Mouse (Mus musculus) layer of hippocampus, postnatal 36 days (tissue): ENCODE measurements around the gene Mrps35. TPM values are rescaled to one million over a fixed set of nuclear protein-coding genes. Genes with fewer than 3 reads are reported as not detected.
A peak's percentile ranks its signal among the peaks of the same experiment; 100 is the strongest.

ENCODE experiments used
- DNase-seq, 2 experiments: peaks; one replicate each; pipeline ENCODE4 v3.0.0; 2022
- total RNA-seq, 2 experiments: library from RNA; stranded (reverse); gene quantifications; 2 replicates each; pipeline ENCODE4 v1.2.3; 2021

Mrps35 gene
- total RNA-seq, 2 experiments from 2014 or later = 46.9 to 49.9 TPM

- DNase-seq = peak in 1 of 2 experiments; percentile 7
Measured at GRCm38 (mm10) chr6:147030096-147030885, 12.3 kb upstream of the Mrps35 start.

- no peak for DNase-seq
Measured at GRCm38 (mm10) chr6:147032303-147032925, 10.2 kb upstream of the Mrps35 start, which contains the start of gene Rep15. TSS of gene Rep15 (plus strand) at chr6:147032584.

DNA sequence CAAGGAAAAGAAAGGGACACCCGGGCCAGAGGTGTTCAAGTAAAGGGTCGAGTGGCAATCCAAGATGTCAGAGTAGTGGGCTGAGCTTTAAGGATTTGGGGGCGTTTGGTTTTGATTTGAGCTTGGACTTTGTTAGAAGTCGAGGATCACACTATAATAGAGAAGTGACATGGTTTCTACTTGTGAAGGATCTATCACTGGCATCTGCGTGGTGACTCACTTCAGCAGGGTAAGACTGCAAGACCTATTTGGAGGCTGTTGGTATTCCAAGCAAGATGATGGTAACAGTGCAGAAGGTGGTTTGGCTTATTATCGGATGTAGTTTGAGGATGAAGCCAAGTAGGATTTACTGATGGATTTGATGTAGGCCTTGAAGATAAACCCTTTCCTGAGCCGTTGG is 1.1 kb downstream of the Mrps35 start:
- DNase-seq = no peak

- no peak for DNase-seq
Measured at GRCm38 (mm10) chr6:147049239-147049805, 6.8 kb downstream of the Mrps35 start.

DNA sequence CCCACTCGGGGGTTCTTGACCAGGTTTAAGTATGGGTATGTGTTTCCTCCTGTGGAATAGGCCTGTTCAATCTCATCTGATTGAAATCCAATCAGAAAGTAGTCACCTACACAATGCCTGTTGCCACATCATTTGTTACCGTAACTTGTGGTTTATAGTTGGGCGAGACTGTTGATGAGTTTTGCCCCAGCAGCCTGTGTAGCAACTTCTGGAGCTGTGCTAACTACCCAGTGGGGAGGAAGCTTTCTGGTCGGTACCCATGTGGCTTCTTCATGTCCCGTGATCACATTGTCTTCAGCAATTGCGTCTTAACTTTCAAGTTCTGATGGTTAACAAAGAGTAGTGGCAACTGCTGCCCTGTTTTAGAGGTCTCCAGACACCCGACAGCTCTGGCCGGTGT is 9.1 kb downstream of the Mrps35 start:
- no peak for DNase-seq

GRCm38 (mm10) chr6:147052440-147052839 is 9.9 kb downstream of the Mrps35 start:
- DNase-seq = no peak

DNA sequence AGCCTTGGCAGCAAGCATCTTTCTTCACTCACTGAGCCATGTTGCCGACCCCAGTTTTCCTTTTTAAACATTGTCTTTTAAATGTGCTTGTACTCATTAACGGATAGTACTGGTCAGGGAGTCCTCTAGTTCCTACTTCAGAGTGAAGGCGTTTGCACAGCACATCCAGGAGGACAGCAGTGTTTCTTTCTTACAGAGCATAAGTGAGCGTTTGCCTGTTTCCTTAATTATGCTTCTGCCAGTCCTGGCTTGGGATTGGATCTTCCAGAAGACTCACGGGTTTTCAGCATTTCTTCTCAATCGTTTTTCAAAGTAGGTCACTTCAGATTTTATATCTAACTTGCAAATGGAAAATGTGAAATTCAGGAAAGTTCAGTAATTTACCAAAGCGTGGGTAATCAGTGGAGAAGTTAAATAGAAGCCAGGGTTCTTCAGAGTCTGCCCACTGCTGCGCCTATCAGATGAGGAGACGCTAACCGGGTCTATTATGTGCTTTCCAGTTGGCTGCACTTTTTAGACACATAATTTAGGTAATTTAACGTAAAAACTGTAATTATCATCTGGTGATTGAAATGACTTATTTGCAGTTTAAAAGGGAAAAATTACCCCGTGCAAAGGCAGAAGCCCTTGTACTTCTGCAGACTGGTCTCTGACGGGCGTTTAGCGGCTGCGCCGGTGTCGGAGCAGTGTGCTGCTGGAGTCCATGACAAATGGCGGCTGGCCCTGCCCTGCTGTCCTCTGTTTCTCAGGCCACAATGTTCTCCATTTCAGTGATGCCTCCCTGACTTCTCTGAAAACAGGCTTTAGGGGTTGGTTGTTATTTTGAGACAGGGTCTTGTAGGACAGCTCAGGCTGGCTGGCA is 11.5 kb downstream of the Mrps35 start:
- no peak for DNase-seq

GRCm38 (mm10) chr6:147055374-147055977 is 12.9 kb downstream of the Mrps35 start:
- no peak for DNase-seq

DNA sequence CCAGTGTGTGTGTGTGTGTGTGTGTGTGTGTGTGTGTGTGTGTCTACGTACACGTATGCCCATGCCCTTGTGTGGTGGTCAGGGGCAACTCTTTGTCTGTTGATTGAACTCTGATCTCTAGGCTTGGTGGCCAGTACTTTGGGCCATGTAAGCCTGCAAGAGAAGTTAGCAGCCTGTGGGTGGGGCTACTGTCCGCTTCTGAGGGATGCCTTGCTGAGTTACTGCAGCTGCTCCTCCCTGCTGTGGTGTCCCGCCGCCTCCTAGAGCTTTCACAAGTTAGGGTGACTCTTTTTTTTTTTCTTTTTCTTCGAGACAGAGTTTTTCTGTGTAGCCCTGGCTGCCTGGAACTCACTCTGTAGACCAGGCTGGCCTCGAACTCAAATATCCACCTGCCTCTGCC is 16.8 kb downstream of the Mrps35 start:
- no peak for DNase-seq

- DNase-seq = no peak
Measured at GRCm38 (mm10) chr6:147061630-147062029, 19.1 kb downstream of the Mrps35 start.

DNA sequence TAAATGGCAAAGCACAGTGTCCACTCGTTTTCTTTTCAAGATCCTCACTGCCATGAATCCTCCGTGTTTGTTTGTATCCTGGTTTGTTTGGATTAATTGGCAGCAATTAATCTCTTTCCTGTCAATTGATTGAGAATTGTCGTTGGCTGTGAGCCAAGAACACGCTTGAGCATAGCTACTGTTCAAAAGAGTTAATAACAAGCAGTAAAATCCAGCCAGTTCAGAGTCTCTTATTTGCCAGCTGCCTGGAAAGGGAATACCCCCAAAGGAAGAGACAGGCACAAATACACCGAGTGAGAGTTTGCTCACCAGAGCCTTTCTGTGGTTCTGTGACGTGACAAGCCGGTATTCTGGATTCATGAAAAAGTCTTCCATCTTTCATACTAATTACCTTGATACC is 19.5 kb downstream of the Mrps35 start:
- no peak for DNase-seq

GRCm38 (mm10) chr6:147062694-147063093 is 20.1 kb downstream of the Mrps35 start:
- DNase-seq = no peak

DNA sequence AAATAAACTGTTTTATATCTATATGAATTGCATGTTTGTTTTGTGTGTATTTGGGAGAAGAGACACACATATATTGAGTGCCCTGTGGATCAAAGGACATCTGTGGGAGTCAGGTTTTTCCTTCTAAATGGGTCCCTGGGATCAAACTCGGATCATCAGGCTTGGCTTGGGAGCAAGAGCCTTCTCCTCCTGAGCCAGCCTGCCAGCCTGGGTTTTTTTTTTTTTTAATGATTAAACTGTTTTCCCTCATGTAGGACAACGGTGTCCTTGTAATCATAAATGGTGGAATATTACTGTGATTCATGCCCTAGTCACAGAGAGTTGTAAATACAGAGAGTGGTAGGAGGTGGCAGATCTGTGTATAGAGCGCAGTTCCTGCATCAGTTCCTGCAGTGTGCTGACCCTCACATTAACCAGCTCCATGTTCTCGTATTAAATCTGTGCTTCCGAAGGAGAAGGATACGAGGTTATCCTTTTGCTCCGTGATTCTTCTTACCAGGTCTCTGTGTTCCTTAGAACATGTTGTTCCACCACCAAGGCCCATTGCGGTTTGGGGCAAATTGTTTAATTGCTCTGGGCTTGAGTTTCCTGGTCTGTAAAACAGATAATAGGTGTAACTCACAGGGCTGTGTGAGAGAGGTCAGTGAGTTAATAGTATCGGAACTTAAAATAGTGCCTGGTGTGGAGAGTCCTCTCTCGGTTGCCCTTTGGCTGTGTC is 21.8 kb downstream of the Mrps35 start:
- no peak for DNase-seq

DNA sequence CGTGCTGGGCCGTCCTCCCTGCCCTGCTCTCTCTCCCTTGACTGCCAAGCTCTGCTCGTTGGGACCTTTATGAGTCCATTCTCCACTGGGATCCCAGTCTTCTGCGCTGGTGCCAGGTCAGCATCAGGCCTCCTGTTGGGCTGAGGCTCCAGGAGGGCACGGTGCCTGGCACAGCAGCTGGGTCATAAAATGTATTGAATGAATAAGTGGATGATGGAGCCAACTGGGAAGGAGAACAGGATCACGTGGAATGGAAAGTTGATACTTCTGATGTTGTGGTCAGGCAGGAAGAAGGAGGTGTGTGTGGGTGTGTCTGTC is 22.3 kb downstream of the Mrps35 start:
- no peak for DNase-seq

- no peak for DNase-seq
Measured at GRCm38 (mm10) chr6:147075808-147076387, 33.3 kb downstream of the Mrps35 start.

DNA sequence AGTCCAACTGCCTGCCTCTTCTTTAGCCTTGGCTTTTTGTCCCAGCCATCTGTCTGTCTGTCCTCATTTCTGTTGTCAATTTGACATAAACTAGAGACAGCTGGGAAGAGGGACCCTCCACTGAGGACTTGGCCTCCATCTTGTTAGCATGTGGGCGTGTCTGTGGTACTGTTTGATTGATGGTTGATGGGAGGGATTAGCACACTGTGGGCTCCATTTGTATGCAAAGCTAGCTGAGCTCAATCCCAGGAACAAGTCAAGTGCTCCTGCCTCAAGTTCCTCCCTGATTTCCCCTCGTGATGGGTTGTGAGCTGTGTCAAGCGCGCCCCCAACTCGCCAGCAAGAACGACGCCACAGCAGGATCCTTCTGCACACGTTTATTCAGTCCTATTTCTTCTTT is 34.3 kb downstream of the Mrps35 start:
- DNase-seq = no peak

GRCm38 (mm10) chr6:147079919-147080318 is 37.4 kb downstream of the Mrps35 start:
- DNase-seq = no peak

GRCm38 (mm10) chr6:147085398-147086040 is 43.0 kb downstream of the Mrps35 start:
- no peak for DNase-seq

GRCm38 (mm10) chr6:147086594-147087225 is 44.1 kb downstream of the Mrps35 start, which contains the start of gene Mansc4:
TSS of gene Mansc4 (minus strand) at chr6:147087032.
- DNase-seq = no peak

DNA sequence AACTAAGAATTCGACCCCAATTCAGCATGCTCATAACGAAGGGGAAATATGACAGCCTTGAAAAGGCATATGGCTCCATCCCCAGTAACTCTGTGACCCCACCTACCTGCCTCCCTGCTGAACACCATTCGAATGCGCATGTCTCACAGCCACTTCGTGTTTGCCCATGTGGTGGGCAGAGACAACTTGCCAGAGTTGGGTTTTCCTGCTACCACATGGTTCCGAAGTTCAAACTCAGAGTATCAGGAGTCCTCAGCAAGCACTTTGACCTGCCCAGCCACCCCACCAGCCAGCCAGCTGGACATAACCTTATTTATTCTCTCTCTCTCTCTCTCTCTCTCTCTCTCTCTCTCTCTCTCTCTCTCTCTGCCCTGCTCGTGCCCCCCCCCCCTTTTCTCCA is 45.2 kb downstream of the Mrps35 start:
- no peak for DNase-seq
